Mouse (Mus musculus): Measurements from ENCODE around the gene Sema5a.

Sema5a gene

GRCm38 (mm10) chr15:32356805-32357204 lies 112.2 kb downstream of the Sema5a start:
- DNase-seq (ENCODE audit: extremely low spot score, low spot score): no peak

GRCm38 (mm10) chr15:32367841-32368240 lies 123.2 kb downstream of the Sema5a start:
- peak; percentile 40 for DNase-seq (ENCODE audit: extremely low spot score, low spot score)

- no peak for DNase-seq (ENCODE audit: extremely low spot score, low spot score)
These were observed 126.3 kb downstream of the Sema5a start for GRCm38 (mm10) chr15:32370914-32371313.

GRCm38 (mm10) chr15:32371385-32371784 lies 126.8 kb downstream of the Sema5a start:
- DNase-seq (ENCODE audit: extremely low spot score, low spot score): no peak

GRCm38 (mm10) chr15:32376326-32376725 lies 131.7 kb downstream of the Sema5a start:
- no peak for DNase-seq (ENCODE audit: extremely low spot score, low spot score)

- no peak for DNase-seq (ENCODE audit: extremely low spot score, low spot score)
These were observed 133.2 kb downstream of the Sema5a start for GRCm38 (mm10) chr15:32377781-32378180.

GRCm38 (mm10) chr15:32380311-32380710 lies 135.7 kb downstream of the Sema5a start:
- DNase-seq (ENCODE audit: extremely low spot score, low spot score): no peak

GRCm38 (mm10) chr15:32382930-32383481 lies 138.4 kb downstream of the Sema5a start:
- DNase-seq (ENCODE audit: extremely low spot score, low spot score): no peak

GRCm38 (mm10) chr15:32396241-32396890 lies 151.8 kb downstream of the Sema5a start:
- DNase-seq (ENCODE audit: extremely low spot score, low spot score): no peak

- no peak for DNase-seq (ENCODE audit: extremely low spot score, low spot score)
These were observed 152.5 kb downstream of the Sema5a start for GRCm38 (mm10) chr15:32397064-32397463.

- no peak for DNase-seq (ENCODE audit: extremely low spot score, low spot score)
These were observed 154.1 kb downstream of the Sema5a start for GRCm38 (mm10) chr15:32398721-32399120.

- no peak for DNase-seq (ENCODE audit: extremely low spot score, low spot score)
These were observed 157.4 kb downstream of the Sema5a start for GRCm38 (mm10) chr15:32401909-32402527.

- DNase-seq (ENCODE audit: extremely low spot score, low spot score): no peak
These were observed 158.7 kb downstream of the Sema5a start for GRCm38 (mm10) chr15:32403321-32403720.

GRCm38 (mm10) chr15:32406436-32406835 lies 161.8 kb downstream of the Sema5a start:
- DNase-seq (ENCODE audit: extremely low spot score, low spot score): no peak

GRCm38 (mm10) chr15:32407766-32408165 lies 163.2 kb downstream of the Sema5a start:
- DNase-seq (ENCODE audit: extremely low spot score, low spot score): no peak

- no peak for DNase-seq (ENCODE audit: extremely low spot score, low spot score)
These were observed 171.7 kb downstream of the Sema5a start for GRCm38 (mm10) chr15:32416291-32416690.

- no peak for DNase-seq (ENCODE audit: extremely low spot score, low spot score)
These were observed 178.0 kb downstream of the Sema5a start for GRCm38 (mm10) chr15:32422631-32423030.

GRCm38 (mm10) chr15:32423061-32423460 lies 178.5 kb downstream of the Sema5a start:
- DNase-seq (ENCODE audit: extremely low spot score, low spot score): no peak

GRCm38 (mm10) chr15:32427188-32427924 lies 182.7 kb downstream of the Sema5a start:
- no peak for DNase-seq (ENCODE audit: extremely low spot score, low spot score)

- no peak for DNase-seq (ENCODE audit: extremely low spot score, low spot score)
These were observed 188.6 kb downstream of the Sema5a start for GRCm38 (mm10) chr15:32432927-32433832.

- no peak for DNase-seq (ENCODE audit: extremely low spot score, low spot score)
These were observed 189.2 kb downstream of the Sema5a start for GRCm38 (mm10) chr15:32433833-32434155.

Data from neural tube, embryonic 10.5 days (tissue).